Mouse (Mus musculus) thymus, postnatal 14 days (tissue): ENCODE data around the gene Dmrt2.
A peak's percentile ranks its signal among the peaks of the same experiment; 100 is the strongest.

Source experiments
- DNase-seq: peaks from one replicate; pipeline ENCODE4 v3.0.0; 2021

Gene Dmrt2

DNA sequence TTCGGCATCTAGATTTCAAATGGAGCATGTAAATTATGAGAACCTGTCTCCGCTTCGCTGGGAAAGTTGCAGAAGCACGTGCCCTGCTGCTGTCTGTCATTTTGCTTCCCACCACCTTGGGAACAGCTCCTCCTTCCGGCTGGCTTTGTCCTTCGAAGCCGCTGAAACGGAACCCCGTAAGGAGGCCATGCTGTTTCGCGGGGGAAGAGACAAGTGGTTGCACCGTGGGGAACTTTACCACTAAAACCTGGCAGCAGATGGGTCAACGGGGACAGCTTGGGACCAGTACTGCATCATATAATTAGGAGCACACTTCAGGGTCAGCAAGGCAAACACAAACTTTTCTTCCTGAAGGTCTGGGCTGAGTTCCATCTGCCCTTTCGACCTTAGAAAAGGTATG lies 26.6 kb downstream of the Dmrt2 start:
- no peak for DNase-seq

DNA sequence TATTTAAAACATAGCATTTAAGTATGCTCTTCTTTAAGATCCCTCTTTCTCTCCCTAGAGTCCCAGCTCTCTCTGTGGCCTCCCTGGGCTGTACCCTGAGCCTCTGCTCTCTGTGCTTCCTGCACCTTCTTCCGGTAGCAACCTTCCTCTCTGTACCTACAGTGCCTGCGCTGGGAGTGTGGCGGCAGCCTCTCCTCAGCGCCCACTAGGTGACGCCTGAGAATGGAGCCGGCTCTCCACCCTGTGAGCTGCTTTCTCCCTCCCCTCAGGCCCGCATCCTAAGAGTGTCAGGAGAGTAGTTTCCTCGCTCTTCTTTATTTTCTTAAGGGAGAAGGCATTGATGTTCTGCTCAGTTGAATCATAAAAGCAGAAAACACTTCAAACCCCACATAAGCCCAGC lies 41.2 kb downstream of the Dmrt2 start:
- peak; percentile 3 for DNase-seq

DNA sequence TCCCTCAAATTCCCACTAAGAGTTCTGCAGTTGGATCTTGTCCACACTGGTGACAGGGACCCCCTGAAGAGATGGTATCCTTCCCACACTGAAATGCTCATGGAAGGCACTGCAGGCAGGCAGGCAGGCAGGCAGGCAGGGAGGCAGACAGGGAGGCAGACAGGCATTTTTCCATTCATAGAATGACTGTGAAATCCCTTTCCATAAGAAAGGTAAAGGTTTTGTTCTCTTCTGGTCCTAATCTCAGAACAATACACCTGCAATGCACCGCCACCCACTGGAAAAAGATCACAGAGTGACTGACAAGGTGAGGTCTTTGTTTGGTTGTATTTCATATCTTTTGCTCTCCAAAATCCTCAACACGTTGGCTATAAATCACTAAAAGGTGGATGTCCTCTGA lies 42.7 kb downstream of the Dmrt2 start:
- DNase-seq: no peak

DNA sequence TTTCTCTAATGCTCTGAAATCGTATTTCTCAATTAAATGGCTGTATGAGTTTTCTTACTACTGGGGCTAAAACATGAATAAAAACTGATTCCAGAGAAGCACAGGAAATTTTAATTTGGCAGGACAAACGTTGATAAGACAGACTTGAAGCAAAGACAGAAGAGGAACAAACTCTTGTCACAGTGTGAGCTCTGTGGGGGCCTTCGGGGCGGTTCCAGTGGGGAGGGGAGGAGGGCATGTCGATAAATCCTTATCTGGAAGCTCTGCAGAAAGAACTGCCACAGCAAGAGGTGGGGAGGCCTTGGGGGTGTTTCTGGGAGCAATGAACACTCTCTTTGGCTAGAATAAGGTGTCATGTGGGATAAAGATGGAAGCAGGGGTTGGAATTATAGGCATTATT lies 50.4 kb downstream of the Dmrt2 start:
- DNase-seq: no peak
